In the genomic region with DNA sequence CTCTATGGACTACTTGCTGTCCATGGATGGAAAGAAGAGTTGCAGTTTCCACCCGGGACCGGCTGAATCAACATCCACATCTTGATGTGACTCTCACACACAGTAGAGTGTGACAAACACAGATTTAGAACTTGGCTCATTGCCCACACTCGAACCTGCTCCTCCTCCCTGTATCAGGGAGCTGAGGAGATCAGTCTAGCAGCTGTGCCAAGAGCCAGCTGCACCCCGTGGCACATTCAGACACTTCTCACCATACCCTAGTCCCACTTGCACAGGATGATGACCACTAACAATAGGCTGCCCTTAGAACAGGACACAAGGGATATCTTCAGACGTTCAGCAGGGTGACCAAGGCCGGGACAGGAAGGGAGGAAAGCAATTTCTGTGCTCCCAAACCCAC, we compare ENCODE assay signal across 12 mouse cellular contexts. TPM values are rescaled to one million over a fixed set of nuclear protein-coding genes. Genes with fewer than 3 reads are reported as not detected.
DNase-seq lines count a peak whose midpoint lies in the region; ATAC-seq and TF ChIP-seq lines count a peak whose summit lies in the region.
"Had no signal": no experiment of that assay in that cellular context is flagged by ENCODE, and none has a peak within 500 bp of the region (broad histone marks: within the 10 kb centered on the region; RNA-seq: fewer than 3 reads in every experiment).

No protein-coding gene starts in this region.

- H3K4me3 ChIP-seq in midbrain, embryonic 12.5 days = no peak overlapping the region
- H3K4me3 ChIP-seq in midbrain, embryonic 10.5 days = no peak overlapping the region
- H3K4me3 ChIP-seq in hindbrain, embryonic 12.5 days = no peak overlapping the region
- no peak overlapping the region for H3K4me3 ChIP-seq in myocyte

- no peak for DNase-seq in frontal cortex, postnatal 14 days (ENCODE audit: low spot score in 2 of 2)
- DNase-seq in midbrain, embryonic 10.5 days (ENCODE audit: low spot score) = no peak
- DNase-seq in thymus, postnatal 4 days = no peak
- DNase-seq: thymus, postnatal 25 days had no signal

- no peak overlapping the region for H3ac ChIP-seq in myocyte (ENCODE audit: control insufficient read depth, insufficient read length)

- H3K9me3 ChIP-seq in midbrain, embryonic 12.5 days = no peaks in the 10 kb centered on the region
- H3K9me3 ChIP-seq in midbrain, embryonic 10.5 days (replicated peaks) = no peaks in the 10 kb centered on the region
- H3K9me3 ChIP-seq in hindbrain, embryonic 12.5 days (replicated peaks) = no peaks in the 10 kb centered on the region

- H3K4me1 ChIP-seq in midbrain, embryonic 12.5 days = peaks cover 10% of the 10 kb centered on the region; the same call in 1 of the 2 replicates
- H3K4me1 ChIP-seq in midbrain, embryonic 10.5 days = peaks cover 23% of the 10 kb centered on the region
- 0 out of 2 replicates have a peak, but pooled peaks cover 4% of the 10 kb centered on the region for H3K4me1 ChIP-seq in hindbrain, embryonic 12.5 days

- H3K27me3 ChIP-seq in midbrain, embryonic 12.5 days = peaks cover 27% of the 10 kb centered on the region; the same call in 1 of the 2 replicates
- H3K27me3 ChIP-seq in midbrain, embryonic 10.5 days (ENCODE audit: low read depth, poor library complexity, severe bottlenecking) = peaks cover 26% of the 10 kb centered on the region
- peaks cover 16% of the 10 kb centered on the region for H3K27me3 ChIP-seq in hindbrain, embryonic 12.5 days
- H3K27me3 ChIP-seq in myocyte (ENCODE audit: control insufficient read depth, insufficient read depth, insufficient read length) = no peaks in the 10 kb centered on the region
- H3K27me3 ChIP-seq: CH12.LX had no signal

- ATAC-seq in frontal cortex, adult (ENCODE audit: low TSS enrichment) = peak; percentile 68
- ATAC-seq in midbrain, embryonic 12.5 days (ENCODE audit: low FRiP score, low read depth) = 0 out of 2 replicates have a peak, but pooled peaks have one; percentile 27
- ATAC-seq in hindbrain, embryonic 12.5 days (ENCODE audit: low FRiP score) = peak; percentile 39; the same call in 1 of the 2 replicates
- ATAC-seq in activated CD4-positive, CD25-positive, alpha-beta regulatory T cell, adult 4 months = no peak

- no peak overlapping the region for H3K4me2 ChIP-seq in midbrain, embryonic 12.5 days (replicated peaks)
- H3K4me2 ChIP-seq in hindbrain, embryonic 12.5 days (replicated peaks) = no peak overlapping the region
- H3K4me2 ChIP-seq in myocyte (ENCODE audit: low read depth) = peak overlapping the region; percentile 66

- H3K79me2 ChIP-seq in myocyte (ENCODE audit: control insufficient read depth, insufficient read depth) = no peaks in the 10 kb centered on the region

- no peak overlapping the region for H3K27ac ChIP-seq in midbrain, embryonic 12.5 days (replicated peaks)
- H3K27ac ChIP-seq in midbrain, embryonic 10.5 days (replicated peaks) = no peak overlapping the region
- no peak overlapping the region for H3K27ac ChIP-seq in hindbrain, embryonic 12.5 days
- H3K27ac ChIP-seq: kidney, postnatal 0 days had no signal

- 66% methylated on average over 6 of the region's 6 CpGs for WGBS in midbrain, embryonic 12.5 days
- WGBS in midbrain, embryonic 10.5 days = 66% methylated on average over 6 of the region's 6 CpGs
- WGBS in hindbrain, embryonic 12.5 days = 49% methylated on average over 6 of the region's 6 CpGs

- H3K9ac ChIP-seq in midbrain, embryonic 12.5 days (replicated peaks) = no peak overlapping the region
- no peak overlapping the region for H3K9ac ChIP-seq in hindbrain, embryonic 12.5 days

- H3K36me3 ChIP-seq in midbrain, embryonic 12.5 days = no peaks in the 10 kb centered on the region
- no peaks in the 10 kb centered on the region for H3K36me3 ChIP-seq in midbrain, embryonic 10.5 days
- no peaks in the 10 kb centered on the region for H3K36me3 ChIP-seq in hindbrain, embryonic 12.5 days
- H3K36me3 ChIP-seq in myocyte (ENCODE audit: control insufficient read depth, insufficient read depth) = no peaks in the 10 kb centered on the region

- no peak for TF ChIP-seq POLR2A in myocyte (IDR thresholded peaks at IDR 0.05; ENCODE audit: insufficient read length, low read depth)

TF ChIP-seq in myocyte, 11 proteins besides CTCF, POLR2A, EP300 and RAD21:
- TF ChIP-seq POLR2AphosphoS2 (IDR thresholded peaks at IDR 0.05; ENCODE audit: insufficient read length, low read depth) (no peak), TCF12 (IDR thresholded peaks at IDR 0.05; ENCODE audit: insufficient read depth, poor library complexity, severe bottlenecking) (peak; percentile 73), SRF (IDR thresholded peaks at IDR 0.05; ENCODE audit: control insufficient read depth, insufficient read length, low read depth) (no peak), CEBPB (IDR thresholded peaks at IDR 0.05; ENCODE audit: insufficient read depth, poor library complexity, severe bottlenecking) (no peak), USF1 (IDR thresholded peaks at IDR 0.05; ENCODE audit: low read depth) (no peak), E2F4 (IDR thresholded peaks at IDR 0.05; ENCODE audit: insufficient read depth) (no peak), MYOG (IDR thresholded peaks at IDR 0.05; ENCODE audit: control insufficient read depth in 1 of 3, insufficient read depth in 1 of 3, insufficient read length in 2 of 3, low read depth in 2 of 3) (peak; percentile 58 to 87 (median 76)), REST (IDR thresholded peaks at IDR 0.05; ENCODE audit: insufficient read depth, insufficient read length) (no peak), MYOD1 (IDR thresholded peaks at IDR 0.05; ENCODE audit: control insufficient read depth in 1 of 3, insufficient read length in 2 of 3, low read depth in 2 of 3) (peak in 2 of 3 experiments; percentile 86 to 89), MAX (IDR thresholded peaks at IDR 0.05; ENCODE audit: low read depth) (no peak), TCF3 (IDR thresholded peaks at IDR 0.05; ENCODE audit: insufficient read length, low read depth) (no peak)

RNA-seq across cellular contexts. Expression of a gene that starts 1.1 kb away (rescaled TPM):
- 4.5 and 5.1 TPM in 2 replicates for polyA plus RNA-seq in midbrain, embryonic 12.5 days (2016; fragmentation: Nextera tagmentation; extraction: Ambion mirVana)
- polyA plus RNA-seq in midbrain, embryonic 10.5 days (2016; fragmentation: Nextera tagmentation; extraction: Ambion mirVana) = 3.9 and 4.8 TPM in 2 replicates
- polyA plus RNA-seq in hindbrain, embryonic 12.5 days (2016; fragmentation: Nextera tagmentation; extraction: Ambion mirVana) = 3.6 and 4.2 TPM in 2 replicates
- polyA plus RNA-seq in myocyte (2012; fragmentation: generic; extraction: Trizol) = 5.3 TPM
- polyA plus RNA-seq in activated CD4-positive, CD25-positive, alpha-beta regulatory T cell, adult 4 months (2017; shearing (Covaris generic)) = under 1 TPM in 1 of 2 experiments, not detected in 1; 0.13 TPM
- polyA plus RNA-seq: liver, adult 2 months had no signal

RNA-seq across cellular contexts. Expression of a gene that starts 26.4 kb away (rescaled TPM):
- 13.9 and 15.6 TPM in 2 replicates for polyA plus RNA-seq in midbrain, embryonic 12.5 days (2016; fragmentation: Nextera tagmentation; extraction: Ambion mirVana)
- 9.9 and 11.4 TPM in 2 replicates for polyA plus RNA-seq in midbrain, embryonic 10.5 days (2016; fragmentation: Nextera tagmentation; extraction: Ambion mirVana)
- polyA plus RNA-seq in hindbrain, embryonic 12.5 days (2016; fragmentation: Nextera tagmentation; extraction: Ambion mirVana) = 15.1 and 16.9 TPM in 2 replicates
- 4.7 TPM for polyA plus RNA-seq in myocyte (2012; fragmentation: generic; extraction: Trizol)
- 10 to 100 TPM in 1 of 2 experiments, 1 to 10 TPM in 1; 9.3 to 11.3 TPM for polyA plus RNA-seq in activated CD4-positive, CD25-positive, alpha-beta regulatory T cell, adult 4 months (2017; shearing (Covaris generic))
